Mouse (Mus musculus) retina, postnatal 1 day (tissue): ENCODE results near the gene Il27.

Source experiments
- DNase-seq: peaks from one replicate; pipeline ENCODE4 v3.0.0-alpha.2; 2012

The Il27 gene

DNA sequence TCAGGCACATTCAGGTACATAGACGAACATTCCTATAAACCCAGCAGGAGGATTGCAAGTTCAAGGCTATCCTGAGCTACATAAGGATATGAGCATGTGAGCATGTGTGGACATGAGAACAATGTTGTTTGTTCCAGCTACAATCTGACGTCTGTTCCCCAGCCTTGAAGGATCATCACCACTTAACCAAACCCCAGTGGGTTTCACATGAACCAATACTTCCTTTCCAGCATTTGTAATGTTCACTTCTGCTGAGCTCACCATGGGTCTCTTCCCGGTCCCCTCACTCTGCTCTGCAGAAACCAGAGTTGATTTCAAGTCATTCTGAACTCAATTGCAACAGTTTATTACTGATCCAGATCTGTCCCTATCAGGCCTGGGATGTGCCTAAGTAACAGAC, 7.9 kb upstream of the Il27 start:
- DNase-seq, result no peak

DNA sequence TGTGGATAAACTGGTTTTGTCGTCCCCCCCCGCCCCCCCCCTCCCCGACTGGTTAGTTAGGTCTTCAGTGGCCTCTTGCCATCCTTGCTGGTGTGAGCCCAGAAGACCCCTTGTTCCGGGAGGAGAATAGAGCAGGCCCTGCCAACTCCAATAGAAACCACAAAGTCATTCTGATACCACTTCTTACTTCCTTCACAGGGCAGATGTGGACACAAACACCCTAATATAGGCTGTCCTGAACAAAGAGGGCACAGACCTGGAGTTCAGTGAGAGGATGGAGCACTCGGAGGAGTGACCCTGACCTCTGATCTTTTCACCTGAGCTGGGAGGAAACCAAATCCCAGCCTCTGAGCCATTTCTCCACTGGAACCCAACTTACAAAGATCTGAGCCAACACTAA, 7.2 kb upstream of the Il27 start:
- DNase-seq, result no peak

DNA sequence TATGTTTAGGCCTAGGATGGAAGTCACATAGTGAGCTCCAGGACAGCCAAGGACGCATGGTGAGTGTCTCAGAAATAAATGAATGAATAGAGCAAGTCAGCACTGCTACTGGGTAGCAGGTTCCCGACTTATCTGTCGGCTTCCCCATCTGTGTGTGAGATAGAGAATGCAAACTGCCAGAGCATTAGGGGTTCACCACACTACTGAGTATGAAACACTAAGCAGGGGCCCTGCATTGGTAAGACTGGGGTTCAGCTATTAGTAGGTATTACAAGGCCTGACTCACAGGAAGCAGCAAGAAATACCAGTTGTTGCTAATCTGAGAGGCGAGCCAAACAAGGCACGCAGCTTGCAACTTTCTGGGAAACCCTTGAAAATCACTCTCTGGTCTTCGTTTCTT, 4.2 kb upstream of the Il27 start:
- DNase-seq, result no peak

DNA sequence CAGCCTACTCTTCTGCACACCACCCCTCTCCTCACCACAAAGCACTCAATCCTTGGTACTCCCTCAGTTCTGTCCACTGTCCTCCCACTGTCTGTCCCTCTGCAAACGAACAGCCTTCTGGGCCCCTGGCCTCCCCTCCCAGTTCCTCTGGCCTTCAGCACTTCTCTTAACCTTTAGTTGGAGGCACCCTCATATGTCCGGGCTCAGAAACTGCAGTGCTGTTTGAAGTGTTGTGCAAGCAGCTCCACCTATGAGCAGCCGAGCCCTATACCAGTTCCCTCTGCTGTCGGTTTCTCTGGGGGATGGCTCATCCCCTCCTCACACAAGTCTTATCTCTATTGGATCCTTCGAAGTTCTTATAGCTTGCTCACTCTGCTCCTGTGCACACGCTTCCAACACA, 1.7 kb upstream of the Il27 start:
- no peak for DNase-seq

DNA sequence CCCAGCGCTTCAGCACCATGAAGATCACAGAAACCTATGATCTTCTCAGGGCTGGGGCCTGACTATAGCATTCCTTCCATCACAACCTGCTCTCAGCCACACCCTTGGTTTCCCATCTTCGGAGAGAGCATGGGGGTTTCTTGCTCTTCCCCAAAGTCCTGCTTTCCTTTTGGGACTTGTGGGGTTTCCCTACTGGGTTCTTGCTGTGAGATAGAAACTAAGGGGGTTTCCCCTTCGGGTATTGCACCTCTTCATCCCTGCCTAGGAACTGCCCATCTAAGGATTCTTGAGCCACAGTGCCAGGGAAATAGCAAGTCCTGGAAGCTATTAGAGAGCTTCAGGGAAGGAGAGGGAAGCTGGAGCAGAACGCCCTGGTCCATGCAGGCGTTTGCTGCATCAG, 1.1 kb upstream of the Il27 start:
- no peak for DNase-seq

DNA sequence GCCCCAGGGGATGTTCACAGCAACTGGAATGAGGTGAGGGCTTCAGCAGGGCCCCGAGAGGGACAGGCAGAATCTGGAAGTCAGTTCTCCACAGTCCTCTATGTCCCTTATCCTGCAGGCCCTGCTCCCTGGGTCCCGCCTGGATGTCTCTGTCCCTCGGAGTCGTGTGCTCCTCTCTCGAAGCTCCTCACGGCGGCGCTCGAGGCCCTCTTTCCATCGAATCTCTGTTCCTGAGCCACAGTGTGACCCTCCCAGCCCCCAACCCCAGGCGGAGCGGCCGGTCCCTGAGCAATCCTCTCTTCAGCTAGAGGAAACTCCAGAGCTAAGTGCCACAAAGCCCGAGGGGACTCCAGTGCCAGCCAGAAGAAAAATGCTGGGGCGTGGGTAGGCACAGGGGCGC, 7.0 kb downstream of the Il27 start:
- DNase-seq, result peak; percentile 79

DNA sequence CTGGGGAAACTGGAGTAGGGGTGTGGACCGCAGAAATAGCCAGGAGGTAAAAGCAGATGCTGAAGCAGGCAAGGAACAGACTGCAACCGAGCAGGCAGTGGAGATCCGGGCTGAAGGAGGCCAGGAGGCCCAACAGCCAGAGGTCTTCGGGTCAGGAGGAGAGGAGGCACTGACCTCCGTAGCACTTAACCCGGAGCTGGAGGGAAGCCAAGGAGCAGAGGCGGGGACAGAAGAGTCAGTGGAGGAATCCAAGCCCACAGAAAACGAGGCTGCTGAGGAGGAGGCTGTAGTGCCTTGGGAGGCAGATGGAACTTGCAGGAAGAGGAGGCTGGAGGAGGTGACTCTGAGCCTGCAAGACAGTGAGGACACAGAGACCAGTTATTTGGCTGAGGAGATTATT, 7.9 kb downstream of the Il27 start:
- DNase-seq, result no peak

DNA sequence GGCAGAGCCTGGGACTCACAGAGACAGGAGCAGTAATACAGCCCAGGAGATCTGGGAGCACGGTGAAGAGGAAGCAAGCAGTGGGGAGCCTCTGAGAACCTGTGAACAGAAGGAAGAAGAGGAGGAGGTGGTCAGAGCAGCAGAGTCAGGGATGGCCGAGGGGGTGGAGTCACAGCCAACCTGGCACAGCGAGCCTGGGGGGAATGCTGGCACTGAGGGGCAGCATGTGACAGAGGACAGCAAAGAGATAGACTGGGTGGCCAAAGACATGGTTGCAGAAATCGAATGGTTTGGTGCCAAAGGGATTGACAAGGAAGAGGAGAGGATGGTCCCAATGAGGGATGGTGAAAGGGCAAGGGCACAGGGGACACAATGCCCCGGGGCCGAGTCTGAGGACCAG, 9.0 kb downstream of the Il27 start, which contains the start of gene Cln3:
Cln3 (minus strand) TSS at position 101 of the 400 bp plus-strand sequence.
- no peak for DNase-seq

DNA sequence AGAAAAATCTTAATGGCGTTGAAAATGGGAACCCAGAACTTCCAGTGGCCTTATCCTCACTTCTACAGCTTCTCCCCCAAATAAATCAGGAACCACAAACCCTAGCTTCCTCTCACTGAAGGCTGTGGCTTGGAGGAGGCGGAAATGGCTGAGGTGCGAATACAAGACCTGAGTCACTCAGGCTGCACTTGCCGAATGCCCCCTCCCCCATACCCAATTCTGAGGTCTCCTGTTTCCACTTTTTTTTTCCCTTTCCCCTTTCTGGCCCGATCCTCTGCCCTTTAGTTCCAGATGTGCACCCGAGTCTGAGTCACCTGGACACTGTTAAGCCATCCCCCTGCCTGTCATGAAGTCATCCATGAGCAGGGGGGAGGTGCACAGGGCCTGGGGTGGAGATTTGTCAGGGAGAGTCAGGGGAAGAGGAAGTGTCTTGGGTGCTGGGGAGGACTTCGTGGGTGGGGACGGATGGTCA, 10.2 kb downstream of the Il27 start, which contains the start of gene Apobr:
Apobr (plus strand) TSS at position 437 of the 472 bp plus-strand sequence.
- no peak for DNase-seq

DNA sequence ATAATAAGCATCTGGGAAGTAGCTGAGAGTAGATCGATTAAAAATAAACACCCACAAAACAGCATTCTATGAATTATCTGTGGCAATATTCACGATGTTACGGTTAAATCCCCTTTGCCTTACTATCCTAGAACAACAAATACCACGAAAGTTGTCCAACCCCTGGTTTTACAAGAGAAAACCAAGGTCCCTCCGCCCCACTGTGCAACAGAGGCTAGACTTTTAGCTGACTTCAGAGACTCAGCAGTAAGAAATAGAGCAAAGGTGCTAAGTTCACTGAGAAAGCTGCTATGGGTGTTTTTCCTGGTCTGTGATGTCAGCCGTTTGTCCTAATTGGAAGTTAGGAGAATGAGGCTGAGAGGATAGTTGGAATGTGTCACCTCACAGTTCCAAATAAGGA, 11.0 kb downstream of the Il27 start:
- no peak for DNase-seq

DNA sequence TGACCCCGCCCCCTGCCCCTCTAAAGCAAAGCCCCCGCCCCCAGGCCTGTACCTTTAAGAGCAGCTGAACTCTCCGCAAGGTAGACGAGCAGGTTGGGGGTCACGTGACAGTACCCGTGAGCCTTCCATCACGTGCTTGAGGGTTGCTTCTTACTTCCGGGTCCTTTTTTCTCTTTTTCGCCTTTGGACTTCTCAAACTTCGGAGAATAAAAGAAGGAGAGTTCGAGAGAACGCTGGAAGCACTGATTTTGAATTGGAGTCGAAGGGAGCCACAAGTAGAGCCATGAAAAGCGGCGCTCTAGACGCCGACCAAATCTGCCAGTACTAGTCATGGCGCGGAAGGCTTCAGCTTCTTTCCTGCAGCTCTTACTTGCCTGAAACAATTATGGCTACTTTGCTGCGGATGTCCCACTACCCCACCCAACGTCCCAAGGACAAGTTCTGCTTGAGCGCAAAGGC, 11.5 kb downstream of the Il27 start:
- peak; percentile 95 for DNase-seq

DNA sequence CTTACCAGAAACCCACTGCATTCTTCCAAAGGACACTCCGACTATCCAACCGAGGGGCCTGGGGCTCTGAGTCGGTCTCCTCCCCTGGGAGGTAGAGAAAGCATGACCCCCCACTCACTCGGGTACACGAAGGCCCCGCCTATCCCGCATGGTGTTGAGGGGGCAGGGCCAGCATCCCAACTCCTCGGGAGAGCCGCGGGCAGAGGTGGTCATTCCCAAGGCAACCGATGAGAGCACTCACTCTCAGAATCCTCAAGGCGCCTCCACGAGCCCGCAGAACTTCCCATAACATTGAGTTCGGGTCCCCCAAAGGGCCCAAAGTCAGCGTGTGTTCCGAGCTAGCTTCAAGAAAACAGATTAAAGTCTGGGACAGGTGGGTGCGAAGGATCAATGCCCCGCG, 12.0 kb downstream of the Il27 start:
- peak; percentile 60 for DNase-seq

DNA sequence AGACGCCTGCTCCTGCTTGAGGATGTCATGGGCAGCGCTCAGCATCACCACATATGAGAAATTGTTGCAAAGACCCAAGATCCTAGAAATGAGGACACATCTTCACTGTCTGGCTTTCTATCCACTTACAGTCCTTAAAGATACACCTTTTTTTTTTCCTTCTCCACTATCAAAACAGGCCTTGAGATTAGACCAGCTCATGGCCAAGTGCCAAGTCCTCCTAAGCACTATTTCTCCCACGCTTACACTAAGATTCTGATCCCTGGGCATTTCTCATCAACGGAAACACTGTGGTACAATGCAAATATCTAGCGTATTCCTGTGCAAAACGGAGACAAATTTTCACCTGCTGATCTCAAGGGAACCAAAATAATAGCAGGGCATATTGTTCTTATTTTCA, 13.1 kb downstream of the Il27 start:
- peak; percentile 32 for DNase-seq

DNA sequence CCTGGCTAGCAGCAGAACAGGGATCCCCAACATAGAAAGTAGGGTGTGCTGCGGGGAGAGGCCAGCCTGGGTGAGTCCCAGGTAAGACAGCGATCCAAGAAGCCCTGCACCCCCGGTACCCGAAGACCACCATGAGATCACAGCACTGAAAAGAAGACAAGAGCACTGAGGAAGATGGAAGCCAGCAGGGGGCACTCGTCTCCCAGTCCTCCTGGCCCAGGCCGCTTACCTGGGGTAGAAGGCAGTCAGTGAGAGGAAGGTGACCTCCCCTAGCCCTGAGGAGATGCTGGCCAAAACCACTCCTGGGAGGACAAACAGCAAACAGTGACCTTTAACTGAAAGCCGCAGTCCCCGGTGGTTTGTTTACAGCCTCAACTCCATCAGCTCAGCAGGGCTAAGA, 15.6 kb downstream of the Il27 start:
- DNase-seq, result peak; percentile 40

DNA sequence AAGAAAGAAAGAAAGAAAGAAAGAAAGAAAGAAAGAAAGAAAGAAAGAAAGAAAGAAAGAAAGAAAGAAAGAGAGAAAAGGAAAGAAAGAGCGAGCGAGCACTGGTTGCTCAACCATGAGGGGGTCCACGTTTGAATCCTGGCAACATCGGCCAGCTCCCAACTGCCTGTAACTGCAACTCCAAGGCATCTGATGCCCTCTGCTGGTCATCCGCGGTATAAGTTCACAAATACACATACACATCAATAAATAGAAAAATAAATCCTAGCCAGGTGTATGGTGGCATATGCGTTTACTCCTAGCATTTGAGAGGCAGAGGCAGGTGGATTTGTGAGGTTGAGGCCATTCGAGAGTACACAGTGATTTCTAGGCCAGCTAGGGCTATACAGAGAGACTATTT, 17.8 kb downstream of the Il27 start:
- peak; percentile 67 for DNase-seq

DNA sequence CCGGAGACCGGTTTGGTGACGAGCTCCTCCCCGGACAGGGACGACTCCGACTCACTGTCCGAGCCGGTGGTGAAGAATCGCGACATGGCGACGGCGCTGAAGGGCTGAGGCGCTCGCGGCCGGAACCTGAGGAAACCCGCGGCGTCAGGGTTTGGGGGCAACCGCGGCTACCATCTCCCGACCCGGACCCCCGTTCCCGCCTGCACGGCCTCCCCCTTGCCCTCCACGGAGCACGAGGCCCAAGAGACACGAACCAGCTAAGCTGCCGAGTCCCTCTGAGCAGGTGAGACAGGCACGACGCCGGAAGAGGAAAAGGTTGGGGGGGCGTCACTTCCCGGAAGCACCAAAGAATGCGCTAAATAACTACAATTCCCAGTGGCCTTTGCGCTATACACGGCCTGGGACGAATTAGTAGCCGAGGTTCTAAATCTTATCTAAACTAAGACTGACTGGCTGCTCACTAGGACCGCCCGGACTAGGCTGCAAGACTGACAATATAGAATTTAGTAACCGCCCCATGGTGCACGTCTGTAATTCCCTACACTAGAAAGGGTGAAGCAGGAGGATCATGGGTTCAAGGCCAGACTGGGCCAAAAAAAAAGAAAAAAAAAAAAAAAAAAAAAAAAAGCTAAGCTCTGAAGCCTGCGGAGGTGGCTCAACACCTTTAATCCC, 28.5 kb downstream of the Il27 start, which contains the start of gene Eif3c:
Eif3c (minus strand) TSS at position 318 of the 672 bp plus-strand sequence.
- peak; percentile 94 for DNase-seq

DNA sequence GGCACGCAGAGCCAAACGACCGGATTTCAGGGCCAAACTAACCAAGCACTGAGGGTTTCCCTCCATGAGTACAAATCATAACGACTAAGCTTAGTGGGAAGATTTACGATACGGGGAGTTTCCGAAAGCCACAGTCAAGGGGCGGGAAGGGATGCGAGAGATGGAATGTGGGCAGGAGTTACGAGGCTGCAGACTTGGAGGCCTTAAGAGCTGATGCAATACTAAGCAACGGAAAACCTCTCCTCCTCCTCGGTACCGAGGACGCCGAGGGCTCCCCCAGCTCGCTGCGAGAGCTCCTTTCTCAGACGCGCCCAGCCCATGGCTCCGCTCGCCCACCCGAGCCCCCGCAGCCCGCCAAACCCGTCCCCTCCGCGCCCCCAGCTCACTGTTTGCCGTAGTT, 29.0 kb downstream of the Il27 start:
- DNase-seq, result no peak

DNA sequence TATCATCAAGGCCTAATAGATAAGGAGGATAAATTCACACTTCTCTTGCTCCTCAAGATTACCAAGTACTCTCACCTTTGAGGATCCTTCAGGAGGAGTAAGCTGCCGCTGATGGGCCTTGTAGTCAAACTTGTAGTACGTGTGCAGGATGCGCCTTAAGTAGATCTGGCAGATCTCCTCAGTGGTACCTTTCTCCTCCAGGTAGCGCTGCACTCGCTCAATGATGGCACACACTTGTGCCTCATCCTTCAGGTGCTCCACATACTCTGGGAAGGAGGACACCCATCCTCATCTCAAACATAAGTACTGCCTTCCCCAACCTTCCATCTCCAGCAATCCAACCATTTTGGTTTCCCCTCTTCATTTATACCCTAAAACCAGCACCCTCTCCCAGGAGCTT, 38.1 kb downstream of the Il27 start:
- DNase-seq, result no peak

DNA sequence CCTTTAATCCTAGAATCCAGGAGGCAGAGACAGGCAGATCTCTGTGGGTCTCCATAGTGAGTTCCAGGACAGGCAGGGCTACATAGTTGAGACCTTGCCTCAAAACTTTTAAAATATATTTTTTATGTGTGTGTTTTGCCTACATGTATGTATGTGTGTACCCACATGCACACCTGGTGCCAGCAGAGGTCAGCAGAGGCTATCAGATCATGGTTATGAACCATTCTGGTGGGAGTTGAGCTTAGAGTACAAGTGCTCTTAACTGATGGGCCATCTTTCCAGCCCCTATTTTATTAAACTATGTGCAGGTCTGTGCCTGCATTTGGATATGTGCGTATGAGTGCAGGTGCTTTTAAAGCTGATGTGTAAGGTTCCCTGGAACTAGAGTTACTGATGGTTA, 39.9 kb downstream of the Il27 start:
- no peak for DNase-seq

DNA sequence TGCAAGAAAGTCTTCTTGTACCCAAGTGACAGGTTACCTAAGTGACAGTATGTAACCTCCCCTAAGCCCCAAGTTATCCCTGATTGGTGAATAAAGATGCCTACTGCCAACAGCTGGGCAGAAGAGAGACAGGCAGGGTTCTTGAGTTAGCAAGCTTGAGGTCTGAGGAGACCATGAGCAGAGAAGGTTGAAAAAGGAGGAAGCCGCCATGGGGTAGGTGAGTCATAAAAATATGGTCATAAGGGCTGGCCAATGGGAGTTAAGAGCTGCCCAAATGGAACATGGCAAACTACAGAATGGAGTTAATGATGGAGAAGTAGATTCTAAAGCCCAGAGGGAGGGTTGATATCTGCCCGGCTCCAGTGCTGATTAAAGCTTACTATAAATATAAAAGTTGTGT, 49.1 kb downstream of the Il27 start:
- no peak for DNase-seq

DNA sequence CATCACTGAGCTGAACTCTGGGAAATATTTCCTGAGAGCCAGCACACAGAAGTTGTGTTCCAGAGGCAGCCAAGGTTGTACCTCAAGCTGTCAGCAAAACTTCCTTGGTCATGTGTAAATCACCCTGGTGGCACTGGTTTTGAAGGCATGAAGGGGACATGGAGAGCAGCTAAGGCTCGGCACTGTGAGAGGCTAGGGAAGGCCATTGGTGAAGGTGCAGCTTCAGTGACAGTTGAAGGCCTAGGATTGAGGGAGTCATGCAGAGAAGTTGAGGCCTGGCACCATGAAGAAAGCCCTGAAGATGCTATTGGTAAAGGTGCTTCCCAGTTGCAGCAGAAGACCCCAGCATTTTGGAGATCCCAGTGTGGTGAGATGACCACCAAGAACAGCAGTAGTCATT, 53.1 kb downstream of the Il27 start:
- no peak for DNase-seq
